Mouse (Mus musculus) testis, adult 2 months (tissue): ENCODE data around the gene Ninj2.

ENCODE experiments used
- CTCF ChIP-seq: fragments of 200-500 bp; IDR thresholded peaks from 2 replicates; pipeline ENCODE4 v1.5.1; 2012; ENCODE audit warnings: low read depth, mild to moderate bottlenecking, inconsistent platforms, low read length, moderate library complexity; ENCODE audit not compliant: control insufficient read depth, insufficient read depth, insufficient replicate concordance
- POLR2A ChIP-seq: fragments of 200-500 bp; IDR thresholded peaks from 2 replicates; pipeline ENCODE4 v1.6.1; 2012; ENCODE audit warnings: low read depth, mild to moderate bottlenecking, inconsistent platforms, low read length, moderate library complexity; ENCODE audit not compliant: control insufficient read depth

DNA sequence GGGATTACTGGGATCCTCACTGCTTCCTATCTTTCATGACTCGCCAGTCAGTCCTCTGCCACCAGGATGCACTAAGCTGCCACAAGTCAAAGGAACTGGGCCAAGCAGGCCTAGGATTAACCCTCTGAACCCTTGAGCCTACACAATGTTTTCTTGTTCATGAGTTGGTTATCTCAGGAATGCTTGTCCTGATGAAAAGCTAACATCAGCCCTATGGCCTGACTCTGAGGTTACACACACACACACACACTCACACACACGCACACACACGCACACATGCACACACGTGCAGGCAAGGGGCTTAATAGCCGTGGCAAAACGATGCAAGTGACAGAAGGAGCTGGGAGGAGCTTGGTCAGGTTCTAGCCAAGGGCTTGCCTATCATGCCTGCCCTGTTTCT lies 132.2 kb downstream of the Ninj2 start:
- TF ChIP-seq CTCF (no peak), POLR2A (no peak)
